Mouse (Mus musculus): ENCODE results near the gene Dydc2. TPM values are rescaled to one million over a fixed set of nuclear protein-coding genes. Genes with fewer than 3 reads are reported as not detected.

Gene Dydc2
- total and polyA plus RNA-seq, 2 experiments from 2014 or later = 0.62 to 1.2 TPM

DNA sequence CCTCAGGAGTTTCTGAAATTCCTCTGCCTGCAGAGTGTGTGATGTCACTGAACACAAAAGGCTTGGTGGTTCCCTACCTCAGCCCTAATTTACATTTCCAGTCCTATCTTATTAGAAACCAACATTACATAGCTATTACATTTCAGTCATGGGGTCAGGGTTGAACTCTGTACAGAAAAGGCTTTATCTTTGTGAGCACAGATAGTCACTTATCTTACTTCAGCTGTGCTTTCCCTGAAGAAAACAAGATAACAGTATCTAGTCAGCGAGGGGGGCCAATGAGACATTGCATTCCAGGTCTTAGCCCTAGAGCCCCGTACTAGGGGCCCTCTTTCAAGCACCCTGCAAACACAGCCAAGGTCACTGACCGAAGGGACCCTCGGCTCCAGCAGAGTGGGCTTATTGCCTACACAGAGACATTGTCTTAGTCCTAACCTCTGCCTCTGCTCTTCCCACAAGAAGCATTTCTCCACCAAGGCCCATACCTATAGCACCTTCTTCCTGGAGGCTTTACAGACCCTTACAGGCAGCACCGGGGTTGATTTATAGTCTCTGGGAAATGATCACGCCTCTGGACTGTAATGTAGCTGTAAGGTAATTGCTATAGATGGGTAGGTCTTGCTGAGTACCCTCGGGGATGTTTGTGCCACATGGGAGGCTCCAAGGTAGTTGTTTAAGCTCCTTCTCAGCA is 43.3 kb downstream of the Dydc2 start:
- no peaks in the 10 kb centered on the region for H3K4me1 ChIP-seq (ENCODE audit: insufficient read depth)
- DNase-seq = no peak
- no peaks in the 10 kb centered on the region for H3K9me3 ChIP-seq (ENCODE audit: low read length)
- no peak overlapping the region for H3K27ac ChIP-seq (ENCODE audit: low read depth, low read length)
- H3K4me2 ChIP-seq (ENCODE audit: low read depth) = no peak overlapping the region
- H3K9ac ChIP-seq = no peak overlapping the region
- TF ChIP-seq CTCF (IDR thresholded peaks at IDR 0.05; ENCODE audit: low read depth) = no peak
- no peaks in the 10 kb centered on the region for H3K36me3 ChIP-seq (ENCODE audit: insufficient read depth)
- H3K4me3 ChIP-seq (ENCODE audit: low read depth, low read length) = no peak overlapping the region
- no peaks in the 10 kb centered on the region for H3K27me3 ChIP-seq (ENCODE audit: insufficient read depth, low read length)
- 87% methylated on average over 7 of the region's 7 CpGs for WGBS
- ATAC-seq = no peak

DNA sequence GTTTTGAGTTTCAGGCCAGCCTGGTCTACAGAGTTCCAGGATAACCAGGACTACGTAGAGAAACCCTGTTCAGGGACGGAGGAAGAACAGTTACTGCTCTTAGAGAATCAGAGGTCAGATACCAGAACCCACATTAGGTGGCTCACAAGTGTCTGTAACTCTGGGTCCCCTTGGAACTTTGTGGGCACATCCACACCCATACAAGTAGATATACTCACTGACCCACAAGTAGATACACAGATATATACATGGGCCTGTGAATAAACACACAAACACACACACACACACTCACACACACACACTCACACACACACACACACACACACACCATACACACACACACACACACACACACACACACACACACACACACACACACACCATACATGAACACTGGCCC is 43.9 kb downstream of the Dydc2 start:
- H3K27ac ChIP-seq (ENCODE audit: low read depth, low read length) = no peak overlapping the region
- no peak for TF ChIP-seq CTCF (IDR thresholded peaks at IDR 0.05; ENCODE audit: low read depth)
- no peak overlapping the region for H3K9ac ChIP-seq
- WGBS = 92% methylated on average over 2 of the region's 2 CpGs
- DNase-seq (no peak), ATAC-seq (no peak)
- H3K9me3 ChIP-seq (ENCODE audit: low read length) = no peaks in the 10 kb centered on the region
- H3K27me3 ChIP-seq (ENCODE audit: insufficient read depth, low read length) = no peaks in the 10 kb centered on the region
- H3K4me1 ChIP-seq (ENCODE audit: insufficient read depth) = no peaks in the 10 kb centered on the region
- H3K4me2 ChIP-seq (ENCODE audit: low read depth) = no peak overlapping the region
- no peaks in the 10 kb centered on the region for H3K36me3 ChIP-seq (ENCODE audit: insufficient read depth)
- H3K4me3 ChIP-seq (ENCODE audit: low read depth, low read length) = no peak overlapping the region

GRCm38 (mm10) chr14:41021246-41021645 is 47.8 kb downstream of the Dydc2 start:
- Histone ChIP-seq H3K4me3 (ENCODE audit: low read depth, low read length) (no peak overlapping the region), H3K4me1 (ENCODE audit: insufficient read depth) (no peaks in the 10 kb centered on the region), H3K9ac (no peak overlapping the region), H3K9me3 (ENCODE audit: low read length) (no peaks in the 10 kb centered on the region), H3K27ac (ENCODE audit: low read depth, low read length) (no peak overlapping the region), H3K27me3 (ENCODE audit: insufficient read depth, low read length) (no peaks in the 10 kb centered on the region), H3K36me3 (ENCODE audit: insufficient read depth) (no peaks in the 10 kb centered on the region), H3K4me2 (ENCODE audit: low read depth) (no peak overlapping the region)
- WGBS = 93% methylated on average over 3 of the region's 3 CpGs
- no peak for ATAC-seq
- TF ChIP-seq CTCF (IDR thresholded peaks at IDR 0.05; ENCODE audit: low read depth) = no peak
- DNase-seq = no peak

- H3K4me2 ChIP-seq (ENCODE audit: low read depth) = no peak overlapping the region
- H3K4me1 ChIP-seq (ENCODE audit: insufficient read depth) = peaks cover 9% of the 10 kb centered on the region; the same call in 1 of the 2 replicates
- WGBS = 85% methylated on average over 5 of the region's 5 CpGs
- no peak overlapping the region for H3K4me3 ChIP-seq (ENCODE audit: low read depth, low read length)
- H3K27me3 ChIP-seq (ENCODE audit: insufficient read depth, low read length) = no peaks in the 10 kb centered on the region
- H3K27ac ChIP-seq (ENCODE audit: low read depth, low read length) = no peak overlapping the region
- TF ChIP-seq CTCF (IDR thresholded peaks at IDR 0.05; ENCODE audit: low read depth) = no peak
- no peak for ATAC-seq
- H3K9me3 ChIP-seq (ENCODE audit: low read length) = no peaks in the 10 kb centered on the region
- H3K36me3 ChIP-seq (ENCODE audit: insufficient read depth) = no peaks in the 10 kb centered on the region
- H3K9ac ChIP-seq = no peak overlapping the region
- no peak for DNase-seq
These were observed 51.5 kb downstream of the Dydc2 start for GRCm38 (mm10) chr14:41017460-41017859.

GRCm38 (mm10) chr14:41014701-41015240 is 54.2 kb downstream of the Dydc2 start:
- no peaks in the 10 kb centered on the region for H3K27me3 ChIP-seq (ENCODE audit: insufficient read depth, low read length)
- no peak overlapping the region for H3K9ac ChIP-seq
- no peak for ATAC-seq
- H3K4me1 ChIP-seq (ENCODE audit: insufficient read depth) = peaks cover 9% of the 10 kb centered on the region; the same call in 1 of the 2 replicates
- WGBS = 67% methylated on average over 5 of the region's 5 CpGs
- TF ChIP-seq CTCF (IDR thresholded peaks at IDR 0.05; ENCODE audit: low read depth) = no peak
- DNase-seq = no peak
- H3K27ac ChIP-seq (ENCODE audit: low read depth, low read length) = no peak overlapping the region
- no peak overlapping the region for H3K4me3 ChIP-seq (ENCODE audit: low read depth, low read length)
- H3K9me3 ChIP-seq (ENCODE audit: low read length) = no peaks in the 10 kb centered on the region
- H3K36me3 ChIP-seq (ENCODE audit: insufficient read depth) = no peaks in the 10 kb centered on the region
- H3K4me2 ChIP-seq (ENCODE audit: low read depth) = no peak overlapping the region

GRCm38 (mm10) chr14:41013630-41014613 is 55.1 kb downstream of the Dydc2 start, which contains the start of gene Fam213a:
Fam213a (minus strand) TSS chr14:41013788.
- peak within 1 kb of the TSS; percentile 85 for H3K27ac ChIP-seq (ENCODE audit: low read depth, low read length)
- WGBS = under 1% methylated on average over 32 of the region's 32 CpGs
- peak; percentile 99 for ATAC-seq
- no peaks in the 10 kb centered on the region for H3K27me3 ChIP-seq (ENCODE audit: insufficient read depth, low read length)
- no peaks in the 10 kb centered on the region for H3K36me3 ChIP-seq (ENCODE audit: insufficient read depth)
- peak within 1 kb of the TSS; percentile 68 for H3K4me3 ChIP-seq (ENCODE audit: low read depth, low read length)
- H3K9me3 ChIP-seq (ENCODE audit: low read length) = no peaks in the 10 kb centered on the region
- peak within 1 kb of the TSS; percentile 86 for H3K4me2 ChIP-seq (ENCODE audit: low read depth)
- no peak for TF ChIP-seq CTCF (IDR thresholded peaks at IDR 0.05; ENCODE audit: low read depth)
- peaks cover 9% of the 10 kb centered on the region; the same call in 1 of the 2 replicates for H3K4me1 ChIP-seq (ENCODE audit: insufficient read depth)
- peak; percentile 97 for DNase-seq
- H3K9ac ChIP-seq = peak within 1 kb of the TSS; percentile 81
